Mouse (Mus musculus): ENCODE data around the gene Ift122.

Gene Ift122

DNA sequence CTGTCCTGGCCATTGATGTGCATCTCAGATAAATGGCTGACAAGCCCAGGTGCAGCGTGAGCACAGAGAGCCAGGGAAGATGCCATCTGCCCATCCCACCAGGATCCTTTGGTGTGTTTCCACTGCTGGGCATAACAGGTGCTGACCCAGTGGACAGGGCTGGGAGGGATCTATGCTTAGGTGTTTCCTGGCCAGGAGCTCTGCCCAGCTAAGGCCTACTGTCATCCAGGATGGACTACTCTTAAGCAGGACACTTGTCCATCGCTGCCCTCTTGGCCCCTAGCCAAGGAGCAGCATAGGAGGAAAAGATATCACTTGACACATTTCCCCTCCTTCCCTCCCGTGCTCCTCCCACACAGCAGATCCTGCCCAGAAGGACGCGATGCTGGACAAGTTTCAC, 63.3 kb downstream of the Ift122 start:
- TF ChIP-seq POU5F1 (IDR thresholded peaks at IDR 0.05; ENCODE audit: borderline replicate concordance, low read length) (no peak), NANOG (IDR thresholded peaks at IDR 0.05; ENCODE audit: borderline replicate concordance, low read length) (no peak), CTCF (conservative IDR thresholded peaks at IDR 0.05; ENCODE audit: low read length) (no peak)

DNA sequence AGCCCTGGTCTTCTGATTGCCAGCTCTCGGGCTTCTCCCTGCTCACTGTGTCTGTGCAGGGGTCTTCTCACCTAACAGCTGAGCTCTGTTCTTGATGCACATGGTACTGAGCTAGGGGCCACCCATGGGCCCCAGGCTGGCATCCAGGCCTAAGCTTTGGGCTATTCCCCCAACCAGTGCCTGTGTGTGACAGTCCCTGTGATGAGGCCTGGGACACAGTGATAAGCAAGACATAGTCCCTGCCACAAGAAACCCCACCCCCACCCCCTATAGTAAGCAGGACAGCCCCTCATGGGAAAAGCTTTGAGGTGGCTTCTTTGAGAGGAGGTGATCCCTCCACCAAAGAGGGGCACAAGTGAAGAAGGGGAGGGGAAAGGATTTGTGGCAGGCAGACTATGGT, 65.3 kb downstream of the Ift122 start:
- Histone ChIP-seq H3K36me3 (ENCODE audit: insufficient read depth, low read length) (no peaks in the 10 kb centered on the region), H3K4me1 (replicated peaks; ENCODE audit: low read depth, low read length) (peaks cover 22% of the 10 kb centered on the region), H3K4me3 (replicated peaks; ENCODE audit: low read length) (no peak overlapping the region), H3K27me3 (ENCODE audit: insufficient read depth, low read length) (no peaks in the 10 kb centered on the region), H3K9me3 (ENCODE audit: low read length) (no peaks in the 10 kb centered on the region)
- no peak for TF ChIP-seq POU5F1 (IDR thresholded peaks at IDR 0.05; ENCODE audit: borderline replicate concordance, low read length)
- no peak for TF ChIP-seq CTCF (conservative IDR thresholded peaks at IDR 0.05; ENCODE audit: low read length)
- no peak for TF ChIP-seq NANOG (IDR thresholded peaks at IDR 0.05; ENCODE audit: borderline replicate concordance, low read length)

More for the DNA sequence above, 63.3 kb downstream of the Ift122 start:
- Histone ChIP-seq H3K36me3 (ENCODE audit: insufficient read depth, low read length) (no peaks in the 10 kb centered on the region), H3K9me3 (ENCODE audit: low read length) (no peaks in the 10 kb centered on the region), H3K4me1 (replicated peaks; ENCODE audit: low read depth, low read length) (peaks cover 32% of the 10 kb centered on the region), H3K27me3 (ENCODE audit: insufficient read depth, low read length) (no peaks in the 10 kb centered on the region), H3K4me3 (replicated peaks; ENCODE audit: low read length) (no peak overlapping the region)

DNA sequence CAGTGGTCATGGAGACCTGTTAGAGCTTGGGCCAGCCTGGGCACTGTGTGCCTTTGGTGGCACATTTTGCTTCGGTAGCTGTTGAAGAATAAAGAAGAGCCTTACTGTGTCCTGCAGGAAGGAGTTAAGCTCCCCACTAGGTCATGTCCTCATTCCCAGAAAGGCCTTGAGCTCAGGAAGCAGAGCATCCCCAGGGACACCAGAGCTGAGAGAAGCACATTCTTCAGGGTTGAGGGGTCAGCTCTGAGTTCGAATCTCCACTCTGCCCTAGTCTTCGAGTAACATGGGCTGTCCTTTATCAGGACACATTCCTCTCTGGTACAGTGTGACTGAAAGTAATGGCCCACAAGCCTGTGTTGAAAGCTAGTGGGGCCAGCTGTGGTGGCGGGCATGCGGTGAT, 66.6 kb downstream of the Ift122 start:
- H3K4me3 ChIP-seq (replicated peaks; ENCODE audit: low read length) = no peak overlapping the region
- H3K36me3 ChIP-seq (ENCODE audit: insufficient read depth, low read length) = no peaks in the 10 kb centered on the region
- TF ChIP-seq NANOG (IDR thresholded peaks at IDR 0.05; ENCODE audit: borderline replicate concordance, low read length) = no peak
- TF ChIP-seq CTCF (conservative IDR thresholded peaks at IDR 0.05; ENCODE audit: low read length) = no peak
- no peak for TF ChIP-seq POU5F1 (IDR thresholded peaks at IDR 0.05; ENCODE audit: borderline replicate concordance, low read length)
- H3K9me3 ChIP-seq (ENCODE audit: low read length) = no peaks in the 10 kb centered on the region
- peaks cover 13% of the 10 kb centered on the region for H3K4me1 ChIP-seq (replicated peaks; ENCODE audit: low read depth, low read length)
- no peaks in the 10 kb centered on the region for H3K27me3 ChIP-seq (ENCODE audit: insufficient read depth, low read length)

DNA sequence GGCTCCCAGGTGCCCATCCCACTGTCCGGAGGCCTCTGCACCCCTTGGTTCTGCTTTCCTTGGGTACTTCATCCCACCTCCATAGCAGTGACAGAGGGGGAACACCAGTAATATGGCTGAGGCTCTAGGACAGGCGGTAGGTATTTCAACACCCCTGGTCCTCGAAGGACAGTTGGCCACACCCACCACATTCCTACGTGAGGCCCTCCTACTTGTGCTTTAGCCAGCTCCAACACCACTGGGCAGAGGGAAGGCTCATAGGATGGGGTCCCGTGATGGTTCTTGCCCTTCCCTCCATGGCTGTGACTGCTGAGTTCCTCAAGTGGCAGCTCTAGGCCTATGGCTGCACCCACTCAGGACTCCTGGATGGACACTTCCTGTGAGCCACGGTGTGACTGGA, 71.6 kb downstream of the Ift122 start:
- H3K27me3 ChIP-seq (ENCODE audit: insufficient read depth, low read length) = peaks cover 2% of the 10 kb centered on the region; the same call in 1 of the 2 replicates
- H3K4me3 ChIP-seq (replicated peaks; ENCODE audit: low read length) = no peak overlapping the region
- H3K9me3 ChIP-seq (ENCODE audit: low read length) = no peaks in the 10 kb centered on the region
- no peaks in the 10 kb centered on the region for H3K36me3 ChIP-seq (ENCODE audit: insufficient read depth, low read length)
- H3K4me1 ChIP-seq (replicated peaks; ENCODE audit: low read depth, low read length) = peaks cover 5% of the 10 kb centered on the region; the same call in 1 of the 2 replicates
- TF ChIP-seq NANOG (IDR thresholded peaks at IDR 0.05; ENCODE audit: borderline replicate concordance, low read length) (no peak), CTCF (conservative IDR thresholded peaks at IDR 0.05; ENCODE audit: low read length) (no peak), POU5F1 (IDR thresholded peaks at IDR 0.05; ENCODE audit: borderline replicate concordance, low read length) (no peak)

DNA sequence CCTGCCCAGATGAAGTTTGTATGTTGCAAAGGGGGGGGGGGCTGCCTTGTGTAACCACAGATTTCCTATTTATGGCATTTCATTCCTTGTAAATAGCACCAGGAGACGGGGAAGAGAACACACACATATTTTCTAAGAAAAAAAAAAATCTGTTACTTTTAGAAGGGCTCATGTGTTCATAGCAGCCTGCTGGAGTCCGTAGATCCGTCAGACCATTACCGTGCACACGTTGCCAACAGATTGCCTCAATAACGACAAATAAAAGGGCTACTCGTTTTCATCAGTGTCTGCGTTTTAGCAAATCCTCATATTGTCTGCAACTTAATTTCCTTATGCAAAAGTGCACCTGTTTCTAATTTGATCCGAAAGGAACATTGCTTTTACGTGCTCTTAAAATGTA, 73.1 kb downstream of the Ift122 start:
- Histone ChIP-seq H3K27me3 (ENCODE audit: insufficient read depth, low read length) (peaks cover 12% of the 10 kb centered on the region; the same call in 1 of the 2 replicates), H3K4me1 (replicated peaks; ENCODE audit: low read depth, low read length) (peaks cover 7% of the 10 kb centered on the region; the same call in 1 of the 2 replicates), H3K36me3 (ENCODE audit: insufficient read depth, low read length) (no peaks in the 10 kb centered on the region), H3K9me3 (ENCODE audit: low read length) (no peaks in the 10 kb centered on the region), H3K4me3 (replicated peaks; ENCODE audit: low read length) (no peak overlapping the region)
- TF ChIP-seq POU5F1 (IDR thresholded peaks at IDR 0.05; ENCODE audit: borderline replicate concordance, low read length) (no peak), NANOG (IDR thresholded peaks at IDR 0.05; ENCODE audit: borderline replicate concordance, low read length) (no peak), CTCF (conservative IDR thresholded peaks at IDR 0.05; ENCODE audit: low read length) (no peak)

DNA sequence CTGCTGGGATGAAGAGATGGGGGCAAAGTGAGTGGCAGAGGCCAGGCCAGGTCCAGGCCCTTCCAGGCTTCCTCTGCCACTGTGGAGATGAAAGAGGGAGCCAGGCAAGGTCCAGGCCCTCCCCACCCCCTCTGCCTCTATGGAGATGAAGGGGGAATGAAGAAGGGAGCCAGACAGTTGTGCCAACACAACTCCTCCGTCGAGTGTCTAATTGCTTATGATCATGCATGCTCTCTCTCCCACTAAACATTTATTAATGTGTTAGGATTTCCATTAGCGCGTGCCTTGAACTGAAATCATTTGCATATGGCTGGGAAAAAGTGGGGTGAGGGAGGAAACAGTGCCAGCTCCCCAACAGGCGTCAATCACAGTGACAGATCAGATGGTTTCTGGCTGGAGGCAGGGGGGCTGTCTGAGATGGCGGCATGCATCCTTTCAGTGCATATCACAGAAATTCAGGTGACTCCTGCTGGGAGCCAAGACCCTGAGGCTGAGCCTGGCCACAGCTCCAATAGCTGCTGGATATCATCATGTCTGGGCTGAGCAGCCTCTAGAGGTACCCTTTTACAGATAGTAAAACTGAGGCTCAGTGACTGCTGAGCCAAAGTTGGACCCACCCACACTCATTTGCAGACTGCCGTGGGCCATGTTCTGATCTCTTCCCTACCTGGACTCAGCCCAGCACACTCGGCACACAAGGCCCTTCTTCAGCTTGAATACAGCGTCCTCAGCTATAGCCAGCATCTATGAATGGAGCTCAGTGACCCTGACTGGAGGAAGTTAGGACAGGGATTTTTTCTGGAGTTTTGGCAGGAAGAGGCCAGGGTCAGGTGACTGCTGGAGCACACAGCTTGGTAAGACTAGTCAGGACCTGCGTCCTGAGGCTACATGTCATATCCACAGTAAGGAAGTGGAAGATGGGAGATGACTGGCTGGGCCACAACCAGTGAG, 74.3 kb downstream of the Ift122 start:
- Histone ChIP-seq H3K4me3 (replicated peaks; ENCODE audit: low read length) (no peak overlapping the region), H3K4me1 (replicated peaks; ENCODE audit: low read depth, low read length) (peaks cover 10% of the 10 kb centered on the region; the same call in 1 of the 2 replicates), H3K9me3 (ENCODE audit: low read length) (no peaks in the 10 kb centered on the region), H3K36me3 (ENCODE audit: insufficient read depth, low read length) (no peaks in the 10 kb centered on the region), H3K27me3 (ENCODE audit: insufficient read depth, low read length) (peaks cover 21% of the 10 kb centered on the region)
- TF ChIP-seq CTCF (conservative IDR thresholded peaks at IDR 0.05; ENCODE audit: low read length) (no peak), POU5F1 (IDR thresholded peaks at IDR 0.05; ENCODE audit: borderline replicate concordance, low read length) (no peak), NANOG (IDR thresholded peaks at IDR 0.05; ENCODE audit: borderline replicate concordance, low read length) (no peak)

DNA sequence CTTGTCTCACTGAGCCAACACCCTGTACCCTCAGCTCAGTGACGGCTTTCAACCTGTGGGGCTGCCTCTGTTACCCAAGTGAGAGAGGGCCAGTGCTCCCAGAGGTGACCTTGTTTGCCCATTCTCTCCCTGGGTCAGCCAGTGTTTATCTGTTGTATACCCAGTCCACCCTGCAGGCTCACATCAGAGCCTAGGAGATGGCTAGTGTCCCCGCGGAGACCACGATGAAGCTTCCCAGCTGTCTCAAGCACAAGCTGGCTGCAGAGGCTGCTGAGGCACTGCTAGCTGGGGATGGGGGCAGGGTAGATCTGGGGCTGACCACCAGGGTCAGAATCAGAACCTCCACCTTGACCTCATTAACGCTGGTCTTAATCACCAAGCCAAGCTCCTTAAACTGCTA, 76.7 kb downstream of the Ift122 start:
- H3K9me3 ChIP-seq (ENCODE audit: low read length) = no peaks in the 10 kb centered on the region
- no peak for TF ChIP-seq NANOG (IDR thresholded peaks at IDR 0.05; ENCODE audit: borderline replicate concordance, low read length)
- no peak for TF ChIP-seq CTCF (conservative IDR thresholded peaks at IDR 0.05; ENCODE audit: low read length)
- TF ChIP-seq POU5F1 (IDR thresholded peaks at IDR 0.05; ENCODE audit: borderline replicate concordance, low read length) = no peak
- H3K27me3 ChIP-seq (ENCODE audit: insufficient read depth, low read length) = peaks cover 31% of the 10 kb centered on the region
- no peaks in the 10 kb centered on the region for H3K36me3 ChIP-seq (ENCODE audit: insufficient read depth, low read length)
- H3K4me1 ChIP-seq (replicated peaks; ENCODE audit: low read depth, low read length) = 0 out of 2 replicates have a peak, but pooled peaks cover 5% of the 10 kb centered on the region
- no peak overlapping the region for H3K4me3 ChIP-seq (replicated peaks; ENCODE audit: low read length)

DNA sequence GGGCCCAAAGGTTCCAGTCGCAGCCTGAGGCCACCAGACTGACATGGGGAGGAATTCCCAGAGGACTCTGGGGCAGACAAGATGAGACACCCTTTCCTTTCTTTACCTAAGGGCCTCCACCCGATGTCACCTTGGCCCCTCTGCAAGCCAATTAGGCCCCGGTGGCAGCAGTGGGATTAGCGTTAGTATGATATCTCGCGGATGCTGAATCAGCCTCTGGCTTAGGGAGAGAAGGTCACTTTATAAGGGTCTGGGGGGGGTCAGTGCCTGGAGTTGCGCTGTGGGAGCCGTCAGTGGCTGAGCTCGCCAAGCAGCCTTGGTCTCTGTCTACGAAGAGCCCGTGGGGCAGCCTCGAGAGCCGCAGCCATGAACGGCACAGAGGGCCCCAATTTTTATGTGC, 78.4 kb downstream of the Ift122 start, which contains the start of gene Rho:
Rho (plus strand) TSS at position 110 of the 400 bp plus-strand sequence.
- Histone ChIP-seq H3K27me3 (ENCODE audit: insufficient read depth, low read length) (peaks cover 29% of the 10 kb centered on the region), H3K4me1 (replicated peaks; ENCODE audit: low read depth, low read length) (0 out of 2 replicates have a peak, but pooled peaks cover 5% of the 10 kb centered on the region), H3K4me3 (replicated peaks; ENCODE audit: low read length) (peak within 1 kb of the TSS; percentile 41), H3K9me3 (ENCODE audit: low read length) (no peaks in the 10 kb centered on the region), H3K36me3 (ENCODE audit: insufficient read depth, low read length) (no peaks in the 10 kb centered on the region)
- TF ChIP-seq CTCF (conservative IDR thresholded peaks at IDR 0.05; ENCODE audit: low read length) = no peak
- TF ChIP-seq POU5F1 (IDR thresholded peaks at IDR 0.05; ENCODE audit: borderline replicate concordance, low read length) = no peak
- no peak for TF ChIP-seq NANOG (IDR thresholded peaks at IDR 0.05; ENCODE audit: borderline replicate concordance, low read length)
